Mouse (Mus musculus) inflammation-experienced regulatory T-cells, adult 6 months (primary cell): ENCODE results near the gene Pknox2. TPM values are rescaled to one million over a fixed set of nuclear protein-coding genes. Genes with fewer than 3 reads are reported as not detected.

Experiments
- ATAC-seq: one replicate; pipeline ENCODE4 v1.8.0; 2017
- polyA plus RNA-seq, 3 experiments: library from polyadenylated mRNA; unstranded; fragments of 100-300 nt; shearing (Covaris generic); gene quantifications; one replicate each; pipeline ENCODE4 v1.2.1; 2017

Pknox2 gene
- not detected for polyA plus RNA-seq

DNA sequence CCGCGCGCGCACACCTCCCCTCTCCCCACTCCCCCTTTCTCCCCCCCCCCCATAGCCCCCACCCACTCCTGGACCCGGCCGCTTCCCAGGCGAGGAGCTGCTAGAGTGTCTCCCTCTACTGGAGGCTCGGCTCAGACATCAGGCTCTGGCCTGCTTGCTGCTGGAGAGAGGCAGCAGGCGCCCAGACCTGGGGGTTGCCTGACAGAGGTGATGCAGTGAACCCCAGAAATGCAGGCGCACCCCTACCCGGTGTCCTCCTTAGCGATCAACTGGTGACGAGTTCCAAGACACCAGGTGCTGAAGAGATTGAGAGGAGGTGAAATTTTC lies at the start of gene Pknox2:
Gene Pknox2 (minus strand): TSS at position 49 of the 327 bp plus-strand sequence.
- ATAC-seq = peak; percentile 43

- ATAC-seq = no peak
These were observed 40.8 kb upstream of the Pknox2 start for GRCm38 (mm10) chr9:37188024-37188423.

- ATAC-seq = no peak
These were observed 40.2 kb upstream of the Pknox2 start for GRCm38 (mm10) chr9:37187407-37187806.

DNA sequence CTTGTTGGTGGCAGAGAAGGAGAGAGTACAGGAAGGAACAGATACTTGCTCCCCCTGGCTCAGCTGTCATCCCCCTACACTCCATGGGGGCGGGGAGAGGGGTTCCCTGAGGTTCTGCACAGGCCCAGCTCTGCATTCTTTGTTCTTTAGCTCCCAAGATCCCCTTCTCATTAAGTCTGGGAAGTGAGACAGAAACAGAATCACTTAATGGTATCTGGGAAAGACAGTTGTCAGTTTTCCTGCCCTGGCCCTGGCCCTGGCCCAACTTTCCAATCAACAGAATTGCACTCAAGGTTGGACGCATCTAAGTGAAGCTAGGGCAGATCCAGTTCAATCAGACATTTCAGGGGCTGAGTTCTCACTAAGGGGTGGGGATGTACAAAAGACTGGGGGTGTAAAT lies 36.0 kb upstream of the Pknox2 start:
- no peak for ATAC-seq

- ATAC-seq = no peak
These were observed 34.4 kb upstream of the Pknox2 start for GRCm38 (mm10) chr9:37181596-37181995.

DNA sequence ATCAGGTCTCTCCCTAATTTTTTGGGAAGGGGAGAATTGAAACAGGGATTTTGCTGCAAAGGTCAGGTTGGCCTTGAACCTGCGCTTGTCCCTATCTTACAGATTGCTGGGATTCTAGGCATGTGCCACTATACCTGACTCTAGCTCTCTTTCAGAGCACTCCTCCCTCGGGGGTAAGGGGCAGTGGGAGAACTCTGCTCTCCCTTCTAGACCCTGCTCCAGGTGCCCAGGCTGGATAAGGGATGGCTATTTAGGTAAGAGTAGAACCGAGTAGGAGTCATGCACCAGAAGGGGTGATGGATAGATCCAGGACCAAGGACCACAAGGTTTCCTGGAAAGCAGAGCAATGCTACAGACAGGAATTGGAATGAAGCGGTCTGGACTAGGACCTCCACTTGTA lies 32.4 kb upstream of the Pknox2 start:
- ATAC-seq = no peak

DNA sequence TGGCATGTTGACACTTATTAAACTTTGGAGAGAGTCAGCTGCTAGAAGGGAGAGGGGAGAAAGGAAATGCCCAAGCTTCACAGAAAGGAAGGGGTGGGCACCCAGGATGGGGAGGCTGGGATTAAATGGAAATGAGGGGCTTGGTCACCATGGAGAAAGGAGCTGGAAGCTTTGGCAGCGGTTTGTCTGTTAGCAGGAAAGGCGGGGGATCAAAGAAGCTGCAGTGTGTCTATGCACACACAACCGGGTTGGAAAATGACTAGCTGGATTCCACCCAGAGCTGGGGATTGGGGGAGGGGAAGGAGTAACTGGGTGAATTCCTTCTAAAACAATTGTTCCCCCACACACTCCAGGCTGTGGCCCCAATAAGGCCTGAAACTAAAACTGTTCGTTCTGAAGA lies 31.7 kb upstream of the Pknox2 start:
- ATAC-seq = no peak

DNA sequence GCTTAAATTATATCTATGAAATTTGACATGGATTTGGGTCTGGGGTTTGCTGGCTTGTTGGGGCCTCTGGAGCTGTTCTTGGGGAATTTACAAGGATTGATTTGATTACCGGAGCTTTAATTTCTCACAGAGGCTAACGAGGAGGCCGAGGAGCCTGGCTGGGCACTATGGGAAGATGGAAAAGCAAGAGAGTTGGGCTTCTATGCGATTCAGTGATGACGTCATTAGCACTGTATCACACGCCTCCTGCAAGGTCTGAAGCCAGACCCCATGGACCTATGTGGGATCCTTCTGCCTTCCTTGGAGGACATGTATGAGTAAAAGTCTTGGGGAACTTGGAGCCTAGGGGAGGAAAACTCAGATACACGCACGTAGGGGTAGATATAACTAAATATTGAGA lies 30.3 kb upstream of the Pknox2 start:
- no peak for ATAC-seq

DNA sequence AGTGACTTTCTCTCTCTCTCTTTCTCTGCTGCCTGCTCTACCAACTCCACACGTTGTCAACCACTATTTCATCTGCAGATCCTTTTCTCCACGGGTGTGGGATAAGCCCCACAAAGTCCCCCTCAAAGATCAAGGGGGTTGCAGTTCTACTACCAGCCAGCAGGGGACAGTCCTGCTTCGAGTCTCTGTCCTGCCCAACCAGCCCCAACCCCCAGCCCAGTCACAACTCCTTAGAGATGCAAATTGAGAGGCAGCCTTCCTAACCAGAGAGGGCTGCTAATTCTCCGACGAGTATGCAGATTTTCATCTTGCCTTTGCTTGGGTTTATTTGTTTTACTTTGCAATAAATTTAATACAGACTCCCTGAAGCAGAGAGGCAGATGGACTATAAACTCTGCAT lies 29.9 kb upstream of the Pknox2 start:
- ATAC-seq = peak; percentile 73

- no peak for ATAC-seq
These were observed 28.8 kb upstream of the Pknox2 start for GRCm38 (mm10) chr9:37176002-37176401.

GRCm38 (mm10) chr9:37173376-37173775 lies 26.2 kb upstream of the Pknox2 start:
- no peak for ATAC-seq

DNA sequence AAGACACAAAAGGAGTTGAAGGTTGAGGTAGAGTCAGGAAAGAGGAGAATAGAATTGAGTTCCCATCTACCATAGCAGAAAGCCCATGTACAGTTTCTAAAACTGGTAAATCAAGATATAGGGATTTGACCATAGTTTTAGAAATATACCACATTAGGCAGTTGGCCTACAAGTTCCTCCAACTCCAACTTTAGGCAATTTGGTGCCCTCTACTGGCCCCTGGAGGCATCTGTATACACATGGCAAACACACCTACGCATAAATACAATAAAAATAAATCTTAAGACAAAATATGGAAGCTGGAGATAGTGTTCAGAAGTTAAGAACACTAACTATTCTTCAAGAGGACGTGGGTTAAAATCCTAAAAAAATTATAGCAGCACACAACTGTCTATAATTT lies 19.7 kb upstream of the Pknox2 start:
- ATAC-seq = no peak

DNA sequence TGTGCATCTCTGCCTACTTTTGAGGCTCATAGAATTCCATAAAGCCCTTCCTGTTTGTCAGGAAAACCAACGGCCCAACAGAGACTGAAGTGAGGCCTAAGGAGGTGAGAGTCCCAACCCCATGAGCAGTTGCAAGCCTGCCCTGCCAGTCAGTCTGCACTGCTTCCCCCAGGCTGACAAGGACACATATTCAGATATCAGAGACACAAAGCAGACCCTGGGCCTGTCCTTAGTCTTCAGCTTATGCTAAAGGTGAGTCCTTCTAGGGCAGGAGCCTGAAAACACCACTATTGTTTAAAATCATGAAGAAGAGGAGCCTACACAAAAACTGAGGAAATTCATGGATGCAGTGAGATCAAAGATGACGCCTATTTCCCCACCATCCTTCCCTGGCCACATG lies 13.5 kb upstream of the Pknox2 start:
- ATAC-seq = no peak

DNA sequence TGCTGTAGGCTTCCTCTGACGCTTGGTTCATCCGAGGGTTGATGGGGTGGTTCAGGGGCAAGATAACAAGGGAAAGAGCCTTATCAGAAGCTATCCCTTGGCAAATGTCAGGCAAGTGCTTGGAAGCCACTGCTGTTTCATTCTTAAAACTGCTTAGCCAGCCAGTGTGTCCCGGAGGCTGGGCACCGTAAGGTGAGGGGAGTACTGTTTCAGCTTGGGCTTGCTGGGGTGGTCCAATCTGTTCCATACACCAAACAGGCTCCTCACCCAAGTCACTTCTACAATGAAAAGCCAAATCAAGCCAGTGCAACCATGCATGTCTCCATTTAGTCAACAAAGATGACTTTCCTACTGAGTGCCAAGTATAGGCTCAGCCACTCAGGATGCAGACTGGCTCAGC lies 679 bp upstream of the Pknox2 start:
- ATAC-seq = no peak

GRCm38 (mm10) chr9:37146603-37147358 lies 426 bp downstream of the Pknox2 start:
- peak; percentile 32 for ATAC-seq

GRCm38 (mm10) chr9:37146353-37146602 lies 929 bp downstream of the Pknox2 start:
- no peak for ATAC-seq

DNA sequence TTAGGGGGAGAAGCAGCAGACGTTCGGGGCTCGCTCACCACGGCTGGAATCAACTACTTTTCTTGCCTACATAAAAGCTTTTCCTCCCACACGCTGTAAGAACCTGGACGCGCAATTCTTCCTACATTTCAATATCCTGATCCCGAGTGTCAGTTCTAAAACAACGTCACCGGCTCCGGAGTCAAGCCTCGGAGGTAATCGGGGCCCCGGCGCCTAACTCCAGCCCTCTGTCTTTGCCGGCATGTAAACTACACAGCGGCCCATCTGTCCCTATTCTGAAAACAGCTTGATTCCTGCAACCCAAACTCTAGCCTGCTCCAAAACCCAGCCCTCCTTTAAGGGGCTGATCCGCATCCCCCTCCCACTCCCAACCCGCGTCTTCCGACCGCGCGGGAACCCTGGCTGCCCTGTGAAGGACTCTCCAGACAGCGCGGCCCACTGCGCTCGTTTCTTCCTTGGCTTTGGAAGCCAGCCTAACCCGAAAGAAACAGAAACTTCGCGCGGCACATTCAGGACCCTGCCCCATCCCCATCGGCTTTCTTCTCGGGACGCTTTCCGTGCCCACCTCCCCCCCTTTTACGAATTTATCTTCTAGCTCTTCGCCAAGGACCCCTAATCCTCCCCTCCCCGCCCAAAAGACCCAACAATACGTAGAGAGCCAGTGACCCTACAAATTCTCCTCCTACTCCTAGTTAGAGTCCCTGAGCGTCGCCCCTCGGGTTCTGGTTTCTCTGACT lies 1.4 kb downstream of the Pknox2 start:
- ATAC-seq = no peak

- no peak for ATAC-seq
These were observed 2.0 kb downstream of the Pknox2 start for GRCm38 (mm10) chr9:37145151-37145615.

DNA sequence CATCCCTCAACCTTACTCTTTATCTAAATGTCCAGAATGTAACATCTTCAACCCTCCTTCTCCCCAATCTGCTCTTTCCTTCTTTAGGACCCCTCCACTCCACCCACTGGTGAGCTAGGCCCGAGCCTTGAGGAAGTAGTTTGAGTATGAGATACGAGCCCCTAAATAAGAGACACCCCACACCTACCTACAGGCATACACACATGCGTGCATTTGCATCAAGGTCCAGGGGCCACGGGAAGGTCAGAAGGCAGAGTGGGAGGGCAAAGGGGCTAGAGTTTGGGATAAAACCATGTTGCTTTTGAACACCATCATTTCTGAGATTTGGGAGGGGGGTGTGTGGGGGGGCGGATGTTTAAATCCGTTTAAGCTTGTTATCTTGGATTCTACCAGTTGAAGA lies 2.5 kb downstream of the Pknox2 start:
- ATAC-seq = no peak

DNA sequence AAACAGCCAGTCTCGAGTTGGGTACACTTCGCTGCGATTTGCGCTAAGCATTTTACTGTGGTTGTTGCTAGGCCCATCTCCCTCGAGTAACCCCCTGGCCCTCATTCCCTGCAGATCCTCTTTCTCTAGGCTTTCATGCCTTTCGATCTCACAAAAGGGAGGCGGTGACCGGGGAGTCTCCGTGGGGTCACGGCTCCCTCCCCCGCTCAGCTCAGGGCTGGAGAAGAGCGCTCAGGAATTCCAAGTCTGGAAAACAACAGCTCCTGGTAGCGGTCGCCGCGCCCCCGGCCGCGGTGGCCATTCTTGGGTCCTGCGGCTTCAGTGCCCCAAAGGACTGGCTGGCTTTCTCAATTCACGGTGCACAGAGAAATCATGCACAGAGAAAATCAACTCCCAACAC lies 3.0 kb downstream of the Pknox2 start:
- ATAC-seq = no peak

GRCm38 (mm10) chr9:37143046-37143931 lies 3.9 kb downstream of the Pknox2 start:
- ATAC-seq = no peak

GRCm38 (mm10) chr9:37142107-37142506 lies 5.1 kb downstream of the Pknox2 start:
- no peak for ATAC-seq

GRCm38 (mm10) chr9:37140464-37141181 lies 6.6 kb downstream of the Pknox2 start:
- ATAC-seq = no peak
